Mouse (Mus musculus) left cerebral cortex, postnatal 25 days (tissue): Measurements from ENCODE around the gene Prpf8. TPM values are rescaled to one million over a fixed set of nuclear protein-coding genes. Genes with fewer than 3 reads are reported as not detected.

Experiments used
- DNase-seq, 2 experiments: peaks; one replicate each; pipeline ENCODE4 v3.0.0; 2022; ENCODE audit warnings: low spot score in 2 of 2, mixed read lengths in 1 of 2
- intact Hi-C: fragments of 180-260 bp; cut with DNase I; formaldehyde crosslinking; loops from one replicate; pipeline ENCODE4 v1.15.1; 2025
- total RNA-seq, 2 experiments: library from RNA; stranded (reverse); gene quantifications; 2 replicates each; pipeline ENCODE4 v1.2.3; 2021

The Prpf8 gene
- total RNA-seq, 2 experiments from 2014 or later = 120 to 127 TPM

GRCm38 (mm10) chr11:75458169-75458568 is 28.4 kb upstream of the Prpf8 start:
- DNase-seq = no peak
- intact Hi-C loops = no loop called here

GRCm38 (mm10) chr11:75458628-75459041 is 28.0 kb upstream of the Prpf8 start:
- intact Hi-C loops = no loop called here
- DNase-seq = peak in 1 of 2 experiments; percentile 57

- intact Hi-C loops = no loop called here
These were observed 27.4 kb upstream of the Prpf8 start for GRCm38 (mm10) chr11:75459141-75459711.

DNA sequence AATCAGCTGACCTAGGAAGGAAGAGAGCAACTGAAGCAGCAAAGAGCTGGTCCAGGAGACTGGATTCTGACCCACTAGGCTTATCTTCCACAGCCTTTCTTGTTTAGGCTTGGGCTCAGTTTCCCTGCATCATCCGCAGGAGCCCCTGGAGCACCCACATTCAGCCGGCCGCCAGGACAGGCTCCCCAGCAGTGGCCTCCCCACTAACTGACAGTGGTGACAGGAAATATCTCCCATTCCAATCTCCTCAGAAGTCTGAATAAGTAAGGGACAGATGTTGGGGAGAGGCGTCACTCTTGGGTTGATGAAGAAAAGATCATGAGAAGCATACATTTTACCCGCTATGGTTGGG is 26.9 kb upstream of the Prpf8 start:
- DNase-seq = no peak
- intact Hi-C loops = loop anchor here (2.0 to 5.0 kb wide), 2 partner anchors 267 to 287 kb away; partner anchors contain the start of genes Dph1 and Rtn4rl1

More at GRCm38 (mm10) chr11:75459141-75459711, 27.4 kb upstream of the Prpf8 start:
- no peak for DNase-seq

GRCm38 (mm10) chr11:75460103-75460843 is 26.3 kb upstream of the Prpf8 start:
- intact Hi-C loops = loop anchor here (2.0 to 5.0 kb wide), 2 partner anchors 268 to 287 kb away; partner anchors contain the start of genes Dph1 and Rtn4rl1
- peak; percentile 90 to 97 for DNase-seq

DNA sequence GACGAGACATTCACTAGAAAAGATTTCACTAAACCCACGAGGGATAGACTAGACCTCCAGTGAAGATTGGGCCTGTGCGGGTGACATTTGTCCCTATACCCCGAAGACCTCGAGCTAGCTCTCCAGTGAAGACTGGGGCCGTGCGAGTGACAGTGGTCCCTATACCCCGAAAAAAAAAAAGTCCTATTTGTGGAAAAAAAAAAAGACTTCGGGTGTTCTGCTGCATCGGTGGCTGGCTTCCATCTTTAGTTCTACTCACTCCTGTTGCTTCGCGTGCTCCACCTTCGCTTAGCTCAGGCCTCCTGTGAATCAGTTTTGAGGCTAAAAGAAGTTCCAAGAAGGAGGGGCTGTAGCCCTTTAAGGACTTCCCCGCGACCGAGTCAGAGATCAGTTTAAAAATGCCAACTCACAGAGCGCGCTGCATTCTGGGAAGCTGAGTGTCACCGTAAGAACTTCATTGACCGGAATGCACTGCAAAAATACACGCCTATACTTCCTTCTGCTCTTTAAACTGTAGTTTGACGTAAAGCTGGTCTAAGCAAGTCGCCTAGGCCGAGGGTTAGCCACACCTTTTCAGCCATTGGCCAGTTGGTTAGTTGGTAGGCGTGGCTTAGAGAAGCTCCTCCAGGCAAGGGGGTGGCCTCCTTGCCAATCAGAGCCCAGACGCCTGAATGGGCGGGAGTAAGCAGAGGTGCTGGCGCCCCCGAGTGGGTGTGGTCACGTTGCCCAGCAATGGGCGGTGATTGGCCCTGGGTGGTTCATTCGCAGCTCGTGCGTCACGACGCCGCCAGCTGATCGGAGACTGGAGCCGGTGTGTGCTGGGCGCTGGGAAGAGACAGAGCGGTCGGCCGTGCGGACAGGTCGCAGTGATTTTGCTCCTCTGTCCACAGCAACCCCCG is 25.5 kb upstream of the Prpf8 start, which contains the start of gene Tlcd2:
Tlcd2 (plus strand) TSS at position 872 of the 899 bp plus-strand sequence.
- DNase-seq = peak; percentile 99 to 100
- intact Hi-C loops = loop anchor here (2.0 to 5.0 kb wide), 2 partner anchors 269 to 288 kb away; partner anchors contain the start of genes Dph1 and Rtn4rl1

GRCm38 (mm10) chr11:75461743-75462252 is 24.8 kb upstream of the Prpf8 start:
- DNase-seq = no peak
- intact Hi-C loops = loop anchor here (2.0 to 5.0 kb wide), 2 partner anchors 269 to 289 kb away; partner anchors contain the start of genes Dph1 and Rtn4rl1

DNA sequence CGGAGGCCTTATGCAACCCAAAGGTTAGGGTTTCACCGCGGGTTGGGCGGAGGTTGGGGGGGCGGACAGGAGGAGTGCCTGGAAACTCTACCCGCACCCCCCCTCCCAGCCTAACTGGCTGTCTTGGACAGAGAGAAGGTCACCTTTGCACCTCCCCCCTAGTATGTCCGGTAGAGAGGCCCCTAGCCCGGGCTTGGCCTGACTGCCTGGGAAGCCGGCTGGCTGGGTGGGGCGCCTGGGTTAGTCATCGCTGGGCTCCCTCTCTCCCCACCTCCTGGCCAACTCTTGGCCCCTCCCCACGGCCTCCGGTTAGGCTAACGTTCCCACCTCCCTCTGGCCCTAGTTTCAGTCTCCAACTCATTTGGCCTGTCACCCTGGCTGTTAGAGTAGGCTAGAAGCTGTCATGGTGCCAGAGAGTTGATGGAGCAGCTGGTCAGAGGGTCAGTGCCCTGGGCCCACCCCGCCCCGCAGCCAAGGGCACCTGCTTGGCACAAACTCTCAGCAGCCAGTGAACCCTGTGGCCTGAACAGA is 24.3 kb upstream of the Prpf8 start:
- intact Hi-C loops = loop anchor here (5.0 kb wide), 1 partner anchor 270 kb away; the partner anchor contains the start of genes Dph1 and Rtn4rl1
- DNase-seq = peak in 1 of 2 experiments; percentile 43

- peak; percentile 49 to 64 for DNase-seq
- intact Hi-C loops = loop anchor here (5.0 kb wide), 1 partner anchor 271 kb away; the partner anchor contains the start of genes Dph1 and Rtn4rl1
These were observed 23.7 kb upstream of the Prpf8 start for GRCm38 (mm10) chr11:75462865-75463336.

DNA sequence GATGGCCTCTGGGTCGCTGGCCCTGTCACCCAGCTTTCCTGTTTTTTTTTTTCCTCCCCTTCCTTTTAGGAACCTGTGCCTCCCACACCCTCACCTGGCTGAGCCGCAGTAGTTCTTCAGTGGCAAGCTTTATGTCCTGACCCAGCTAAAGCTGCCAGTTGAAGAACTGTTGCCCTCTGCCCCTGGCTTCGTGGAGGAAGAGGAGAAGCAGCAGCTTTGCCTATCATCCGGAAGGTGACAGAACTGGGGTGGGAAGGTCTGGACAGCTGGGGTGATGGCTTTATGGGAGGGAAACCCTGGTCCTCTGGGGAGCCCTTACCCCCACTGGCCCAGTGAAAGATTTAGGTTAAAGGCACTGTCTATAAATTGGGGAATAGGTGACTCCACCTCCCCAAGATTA is 23.0 kb upstream of the Prpf8 start:
- intact Hi-C loops = loop anchor here (5.0 kb wide), 1 partner anchor 271 kb away; the partner anchor contains the start of genes Dph1 and Rtn4rl1

DNA sequence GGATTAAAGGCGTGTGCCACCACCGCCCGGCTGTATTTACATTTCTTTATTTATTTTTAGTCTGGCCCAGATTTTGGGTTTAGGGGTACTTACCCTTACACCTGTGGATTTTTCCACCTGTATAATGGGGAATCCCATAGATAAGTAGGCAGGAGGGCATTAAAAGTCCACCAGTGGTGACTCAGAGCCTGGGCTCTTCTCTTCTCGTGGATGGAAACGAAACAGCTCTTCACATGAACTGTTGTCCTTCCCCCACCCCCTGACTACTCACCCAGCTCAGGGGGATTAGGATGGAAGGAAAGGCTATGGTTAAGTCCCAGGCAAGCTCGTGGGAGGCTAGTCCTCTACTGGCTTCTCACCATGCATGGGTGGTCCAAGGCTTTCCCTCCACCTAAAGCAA is 22.2 kb upstream of the Prpf8 start:
- intact Hi-C loops = loop anchor here (5.0 kb wide), 1 partner anchor 272 kb away; the partner anchor contains the start of genes Dph1 and Rtn4rl1
- DNase-seq = no peak

More for the DNA sequence above, 23.0 kb upstream of the Prpf8 start:
- no peak for DNase-seq

DNA sequence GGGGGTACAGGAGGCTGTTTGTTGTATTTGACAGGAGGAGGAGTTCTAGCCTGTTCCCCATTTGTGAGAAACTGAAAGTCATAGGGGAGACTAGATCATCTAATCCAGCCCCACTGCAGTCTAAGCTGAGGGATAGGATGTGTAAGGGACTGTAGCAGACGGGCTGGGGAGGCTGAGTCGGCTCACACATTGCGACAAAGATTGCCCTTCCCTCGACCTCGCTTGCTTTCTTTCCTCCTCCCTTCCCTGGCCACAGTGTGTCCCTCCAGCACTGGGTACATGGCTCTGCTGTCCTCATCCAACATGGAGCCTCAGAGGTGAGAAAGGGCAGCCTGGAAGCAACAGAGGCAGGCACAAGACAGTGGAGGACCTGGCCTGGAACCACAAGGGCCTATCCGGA is 21.6 kb upstream of the Prpf8 start:
- no peak for DNase-seq
- intact Hi-C loops = no loop called here

GRCm38 (mm10) chr11:75466731-75467505 is 19.7 kb upstream of the Prpf8 start:
- intact Hi-C loops = no loop called here
- DNase-seq = no peak

DNA sequence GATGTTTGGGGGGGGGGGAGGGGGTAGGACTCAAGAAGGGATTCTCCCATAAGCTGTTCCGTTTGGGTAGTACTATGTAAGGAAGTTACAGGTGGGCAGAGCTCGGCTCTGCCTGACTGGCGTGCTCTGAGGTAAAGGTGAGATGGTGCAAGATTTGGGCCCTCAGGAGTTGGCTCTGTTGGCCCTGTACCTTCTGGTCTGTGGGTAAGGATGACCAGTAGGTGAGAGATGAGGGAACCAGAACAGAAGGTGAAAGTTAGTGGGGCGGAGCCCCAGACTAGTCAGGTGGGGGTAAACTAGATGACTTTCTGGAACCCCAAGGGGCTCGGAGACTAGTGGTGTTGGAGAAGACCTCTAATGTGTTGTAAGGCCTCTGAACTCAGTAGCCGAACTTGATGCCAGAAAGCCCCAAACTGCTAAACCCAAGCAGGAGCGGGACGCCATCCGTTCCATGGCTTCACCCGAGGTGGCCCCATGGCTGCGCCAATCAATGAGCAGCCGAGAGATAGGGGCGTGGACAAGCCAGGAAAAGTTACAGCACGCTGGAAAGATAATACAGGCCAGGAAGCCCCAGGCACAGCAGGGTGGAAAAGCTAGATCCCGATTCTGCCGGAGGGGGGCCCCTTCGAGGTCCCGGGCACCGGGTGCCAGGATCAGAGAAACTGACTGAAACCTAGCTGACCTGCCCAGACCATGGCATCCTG is 19.0 kb upstream of the Prpf8 start:
- intact Hi-C loops = no loop called here
- DNase-seq = no peak

DNA sequence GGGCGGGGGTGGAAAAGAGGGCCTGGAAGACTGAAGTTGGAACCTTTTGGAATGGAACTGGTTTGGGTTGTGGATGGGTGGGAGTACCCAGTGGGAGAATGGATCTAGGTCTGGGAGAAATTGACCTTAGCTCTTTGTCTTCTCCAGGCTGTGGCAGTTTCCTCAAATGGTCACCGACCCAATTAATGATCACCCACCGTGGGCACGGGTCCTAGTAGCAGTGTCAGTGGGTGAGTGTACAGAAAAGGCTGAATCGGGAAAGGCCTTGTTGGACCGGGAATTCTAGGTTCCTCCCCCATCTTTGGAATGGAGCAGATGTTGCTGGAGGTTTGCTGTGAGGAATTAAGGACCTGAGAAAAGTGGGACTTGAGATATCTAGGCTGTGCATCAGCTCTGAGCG is 18.2 kb upstream of the Prpf8 start:
- DNase-seq = no peak
- intact Hi-C loops = no loop called here

GRCm38 (mm10) chr11:75469261-75469660 is 17.4 kb upstream of the Prpf8 start:
- intact Hi-C loops = no loop called here
- DNase-seq = no peak

DNA sequence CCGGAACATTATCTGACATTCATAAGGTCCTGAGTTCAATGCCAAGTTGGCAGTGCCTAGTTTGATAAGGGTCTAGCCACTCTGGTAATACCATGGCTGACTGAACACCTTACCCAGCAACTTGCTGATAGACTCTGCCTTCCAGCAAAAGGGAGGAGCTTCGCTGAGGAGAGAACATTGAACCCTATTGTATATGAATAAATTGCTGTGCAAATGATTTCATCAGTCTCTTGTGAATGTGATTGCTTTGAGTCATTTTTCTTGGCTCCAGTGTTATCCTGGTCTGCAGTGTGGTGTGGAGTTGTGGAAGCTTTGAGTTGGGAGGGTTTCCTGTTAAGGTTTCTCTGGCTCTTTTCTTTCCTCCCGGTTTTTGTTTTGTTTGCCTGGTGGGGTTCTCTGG is 15.9 kb upstream of the Prpf8 start:
- intact Hi-C loops = no loop called here
- no peak for DNase-seq
